Mouse (Mus musculus): ENCODE measurements around the gene Abcg4. TPM values are rescaled to one million over a fixed set of nuclear protein-coding genes. Genes with fewer than 3 reads are reported as not detected.
"Not testable (repeated sequence)": the region's sequence is repeated elsewhere in the genome, so short reads cannot be mapped to it uniquely, and the experiment has no call there.

The Abcg4 gene
- 6.2 and 6.4 TPM in 2 replicates for polyA plus RNA-seq (2015; fragmentation: Nextera tagmentation; extraction: Ambion mirVana)

DNA sequence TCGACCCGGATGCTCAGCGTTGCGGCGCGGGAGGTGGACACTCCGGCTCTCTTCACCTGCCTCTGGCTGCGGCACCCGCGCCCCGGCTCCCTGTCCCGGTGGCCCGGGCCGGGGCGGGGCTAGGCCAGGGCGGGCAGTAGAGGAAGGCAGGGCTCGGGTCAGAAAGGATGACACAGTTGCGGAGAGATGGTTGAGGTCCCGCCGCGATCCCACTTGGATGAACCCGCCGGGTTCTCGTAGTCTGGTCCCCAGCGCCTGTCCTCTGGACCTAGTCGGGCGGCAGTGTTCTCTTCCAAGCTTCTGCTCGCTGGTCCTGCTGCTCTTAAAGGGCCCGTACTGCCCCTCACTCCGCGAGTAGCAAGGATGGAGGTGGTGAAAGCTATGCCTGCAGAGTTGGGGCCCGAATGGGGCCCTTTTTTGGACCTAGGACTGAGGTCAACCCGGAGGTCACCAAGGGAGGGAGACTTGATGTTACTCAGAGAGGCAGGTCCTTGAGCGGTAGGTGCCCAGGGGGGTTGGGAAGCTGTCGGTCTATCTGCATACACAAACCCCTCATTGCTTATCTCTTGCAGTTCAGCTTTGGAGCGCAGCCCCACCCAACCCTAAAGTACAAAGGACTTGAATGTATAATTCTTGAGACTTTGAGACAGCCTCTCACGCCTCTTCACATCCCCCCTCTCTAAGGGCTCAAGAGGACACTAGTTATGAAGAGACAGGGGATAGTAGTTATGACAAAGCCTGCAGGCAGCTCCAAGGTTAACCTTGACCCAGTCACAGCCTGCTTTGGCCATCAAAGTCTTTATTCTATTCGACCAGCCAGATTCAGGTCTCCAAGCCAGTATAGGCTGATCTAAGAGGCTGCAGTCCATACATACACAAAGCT is at the start of gene Abcg4:
TSS of gene Abcg4 (minus strand) at position 540 of the 883 bp plus-strand sequence.
- Histone ChIP-seq H3K36me3 (peaks cover 28% of the 10 kb centered on the region), H3K4me1 (peaks cover 26% of the 10 kb centered on the region), H3K27me3 (peaks cover 23% of the 10 kb centered on the region; the same call in 1 of the 2 replicates), H3K9me3 (no peaks in the 10 kb centered on the region), H3K4me2 (peak within 1 kb of the TSS; percentile 93), H3K9ac (peak within 1 kb of the TSS; percentile 71), H3K27ac (no peak within 1 kb of the TSS), H3K4me3 (peak within 1 kb of the TSS; percentile 64)
- ATAC-seq (ENCODE audit: insufficient number of reproducible peaks, low FRiP score, low TSS enrichment, low read depth), result peak; percentile 12; the same call in 1 of the 2 replicates
- 1% methylated on average over 38 of the region's 38 CpGs for WGBS

DNA sequence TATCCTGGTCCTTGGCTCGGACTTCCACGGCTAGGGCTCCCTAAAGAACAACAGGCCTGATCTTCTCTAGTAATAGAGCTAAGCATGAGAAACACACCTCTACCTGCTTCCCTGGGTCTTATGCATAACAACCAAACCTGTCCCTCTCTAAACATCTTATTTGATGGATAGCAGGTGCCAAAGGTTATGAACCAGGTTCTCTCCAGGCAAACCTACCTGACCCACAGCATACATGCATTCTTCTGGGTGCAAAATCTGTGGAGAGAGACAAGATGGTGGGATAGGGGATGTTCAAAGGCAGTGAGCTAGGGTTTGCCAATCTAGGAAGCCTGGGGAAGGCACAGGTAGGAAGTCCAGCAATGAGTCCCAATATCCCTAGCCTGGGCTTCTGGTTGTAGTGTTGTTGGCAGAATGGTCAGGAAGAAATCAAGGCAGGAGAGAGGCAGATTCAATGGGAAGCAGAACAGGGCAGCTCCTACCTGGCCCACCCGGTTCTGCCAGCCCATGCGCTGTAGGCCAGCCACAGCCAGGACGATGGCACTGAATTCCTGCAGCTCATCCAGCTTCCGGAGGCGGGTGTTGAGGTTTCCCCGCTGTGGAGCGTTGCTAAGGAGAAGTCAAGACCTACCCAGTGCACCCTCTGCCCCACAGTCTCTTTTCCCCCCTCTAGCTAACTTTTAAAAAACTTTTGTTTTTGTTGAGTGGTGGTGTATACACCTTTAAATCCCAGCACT is 49.2 kb upstream of the Abcg4 start:
- no peaks in the 10 kb centered on the region for H3K9me3 ChIP-seq
- peak overlapping the region; percentile 76 for H3K4me3 ChIP-seq
- no peaks in the 10 kb centered on the region for H3K27me3 ChIP-seq
- 68% methylated on average over 9 of the region's 9 CpGs for WGBS
- no peak for ATAC-seq (ENCODE audit: insufficient number of reproducible peaks, low FRiP score, low TSS enrichment, low read depth)
- H3K36me3 ChIP-seq, result peaks cover 48% of the 10 kb centered on the region
- peak overlapping the region; percentile 35; the same call in 1 of the 2 replicates for H3K27ac ChIP-seq
- peaks cover 21% of the 10 kb centered on the region for H3K4me1 ChIP-seq
- H3K4me2 ChIP-seq, result 0 out of 2 replicates have a peak overlapping the region, but pooled peaks have one; percentile 73
- no peak overlapping the region for H3K9ac ChIP-seq

DNA sequence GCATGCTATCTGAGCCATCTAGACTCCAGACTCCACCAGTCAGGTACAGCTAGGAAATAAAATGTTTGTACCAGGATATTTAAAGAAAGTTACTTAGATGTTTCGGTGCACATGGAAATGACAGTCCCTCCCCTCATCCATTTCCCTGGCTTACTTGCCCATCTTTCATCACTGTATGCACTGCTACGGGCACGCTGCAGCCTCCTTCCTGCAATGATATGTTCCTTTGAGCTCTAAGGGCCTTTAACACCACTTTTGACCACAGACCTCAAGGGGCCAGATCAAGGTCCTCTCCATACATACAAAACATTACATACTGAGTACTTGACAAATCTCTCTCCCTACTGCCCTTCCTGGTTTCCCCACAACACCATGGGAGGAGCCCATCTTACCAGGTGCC is 48.5 kb upstream of the Abcg4 start:
- H3K4me1 ChIP-seq, result peaks cover 15% of the 10 kb centered on the region
- 70% methylated on average over 3 of the region's 3 CpGs for whole genome bisulfite sequencing
- H3K9me3 ChIP-seq, result no peaks in the 10 kb centered on the region
- 0 out of 2 replicates have a peak overlapping the region, but pooled peaks have one; percentile 35 for H3K27ac ChIP-seq
- H3K9ac ChIP-seq, result peak overlapping the region; percentile 4; the same call in 1 of the 2 replicates
- peaks cover 50% of the 10 kb centered on the region for H3K36me3 ChIP-seq
- no peak for ATAC-seq (ENCODE audit: insufficient number of reproducible peaks, low FRiP score, low TSS enrichment, low read depth)
- H3K4me3 ChIP-seq, result peak overlapping the region; percentile 76
- H3K27me3 ChIP-seq, result no peaks in the 10 kb centered on the region
- peak overlapping the region; percentile 73 for H3K4me2 ChIP-seq

DNA sequence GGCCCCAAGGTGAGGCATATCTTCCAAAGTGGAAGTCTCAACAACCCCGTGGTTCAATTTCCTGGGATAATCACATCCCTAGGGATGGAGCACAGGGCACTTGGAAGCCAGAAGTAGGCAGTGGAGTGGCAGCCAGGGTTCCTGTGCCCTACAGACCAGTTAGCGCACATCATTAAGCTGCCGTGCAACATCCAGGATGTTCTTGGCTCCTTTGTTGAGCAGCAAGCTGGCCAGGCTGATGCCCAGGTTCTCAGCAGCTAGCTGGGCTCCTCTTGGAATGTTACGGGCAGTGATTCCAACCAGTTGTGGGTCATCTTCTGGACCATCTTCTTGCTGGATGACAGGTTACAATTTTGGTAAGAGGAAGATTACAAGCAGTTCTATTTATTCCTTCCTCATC is 48.1 kb upstream of the Abcg4 start:
- H3K27me3 ChIP-seq; H3K9me3 ChIP-seq; ATAC-seq (ENCODE audit: insufficient number of reproducible peaks, low FRiP score, low TSS enrichment, low read depth); H3K27ac ChIP-seq: not testable (repeated sequence)
- Histone ChIP-seq H3K36me3 (peaks cover 50% of the 10 kb centered on the region), H3K4me2 (peak overlapping the region; percentile 73), H3K4me1 (peaks cover 15% of the 10 kb centered on the region), H3K4me3 (peak overlapping the region; percentile 76), H3K9ac (peak overlapping the region; percentile 4; the same call in 1 of the 2 replicates)
- 33% methylated on average over 4 of the region's 4 CpGs for WGBS

DNA sequence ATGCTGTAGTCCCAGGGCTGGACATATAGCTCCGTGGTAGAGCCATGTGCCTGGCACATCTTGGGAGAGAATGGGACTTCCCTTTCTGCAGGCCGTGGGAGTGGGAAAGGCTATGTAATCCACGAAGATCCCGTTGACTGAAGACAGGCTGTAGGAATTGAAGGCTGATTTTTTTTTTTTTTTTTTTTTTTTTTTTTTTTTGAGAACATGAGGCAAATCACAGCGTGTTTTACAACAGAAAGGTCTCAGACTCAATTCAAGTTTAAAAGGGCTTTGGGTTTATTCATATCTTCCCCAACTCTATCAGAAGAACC is 47.6 kb upstream of the Abcg4 start:
- H3K9ac ChIP-seq, result peak overlapping the region; percentile 98; the same call in 1 of the 2 replicates
- H3K4me1 ChIP-seq, result peaks cover 15% of the 10 kb centered on the region
- no peak for ATAC-seq (ENCODE audit: insufficient number of reproducible peaks, low FRiP score, low TSS enrichment, low read depth)
- WGBS, result 0% methylated on average over 5 of the region's 5 CpGs
- H3K36me3 ChIP-seq, result peaks cover 51% of the 10 kb centered on the region
- no peaks in the 10 kb centered on the region for H3K27me3 ChIP-seq
- H3K9me3 ChIP-seq, result no peaks in the 10 kb centered on the region
- H3K4me3 ChIP-seq, result peak overlapping the region; percentile 76
- peak overlapping the region; percentile 73 for H3K4me2 ChIP-seq
- peak overlapping the region; percentile 97; the same call in 1 of the 2 replicates for H3K27ac ChIP-seq

- H3K4me2 ChIP-seq, result peak overlapping the region; percentile 73
- H3K9me3 ChIP-seq, result no peaks in the 10 kb centered on the region
- H3K27me3 ChIP-seq, result no peaks in the 10 kb centered on the region
- peak; percentile 0; the same call in 1 of the 2 replicates for ATAC-seq (ENCODE audit: insufficient number of reproducible peaks, low FRiP score, low TSS enrichment, low read depth)
- WGBS, result under 1% methylated on average over 50 of the region's 50 CpGs
- H3K4me3 ChIP-seq, result peak overlapping the region; percentile 76
- H3K27ac ChIP-seq, result peak overlapping the region; percentile 97
- peak overlapping the region; percentile 98 for H3K9ac ChIP-seq
- H3K36me3 ChIP-seq, result peaks cover 53% of the 10 kb centered on the region
- peaks cover 15% of the 10 kb centered on the region for H3K4me1 ChIP-seq
These were observed 47.1 kb upstream of the Abcg4 start for GRCm38 (mm10) chr9:44335331-44336092.

DNA sequence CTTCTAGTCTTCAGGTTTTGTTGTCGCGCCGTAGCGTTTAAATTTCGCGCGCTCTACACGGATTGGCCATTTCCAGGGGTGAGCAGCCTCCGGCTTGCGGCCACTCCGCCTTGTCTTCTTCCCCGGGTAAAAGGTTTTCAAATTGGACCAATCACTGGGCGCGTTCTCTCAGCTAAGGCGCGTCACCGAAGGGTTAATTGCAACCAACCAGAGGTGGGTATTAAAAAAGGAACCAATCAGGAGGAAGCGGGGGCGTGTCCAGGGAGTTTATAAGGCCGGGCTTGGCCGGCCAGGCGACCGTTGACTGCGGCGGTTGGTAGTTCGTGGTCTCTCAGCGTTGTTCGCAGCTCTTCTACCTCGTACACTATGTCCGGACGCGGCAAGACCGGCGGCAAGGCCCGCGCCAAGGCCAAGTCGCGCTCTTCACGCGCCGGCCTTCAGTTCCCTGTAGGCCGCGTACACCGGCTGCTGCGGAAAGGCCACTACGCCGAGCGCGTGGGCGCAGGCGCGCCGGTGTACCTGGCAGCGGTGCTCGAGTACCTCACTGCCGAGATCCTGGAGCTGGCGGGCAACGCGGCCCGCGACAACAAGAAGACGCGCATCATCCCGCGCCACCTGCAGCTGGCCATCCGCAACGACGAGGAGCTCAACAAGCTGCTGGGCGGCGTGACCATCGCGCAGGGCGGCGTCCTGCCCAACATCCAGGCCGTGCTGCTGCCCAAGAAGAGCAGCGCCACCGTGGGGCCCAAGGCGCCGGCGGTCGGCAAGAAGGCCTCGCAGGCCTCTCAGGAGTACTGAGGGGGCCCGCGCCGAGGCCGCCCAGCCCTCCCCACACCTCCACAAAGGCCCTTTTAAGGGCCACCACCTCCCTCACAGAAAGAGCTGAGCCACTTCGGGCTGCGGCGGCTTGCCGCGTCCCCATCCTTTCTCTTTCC is 46.2 kb upstream of the Abcg4 start, which contains the start of gene H2afx:
TSS of gene H2afx (plus strand) at position 299 of the 935 bp plus-strand sequence.
- ATAC-seq (ENCODE audit: insufficient number of reproducible peaks, low FRiP score, low TSS enrichment, low read depth), result peak; percentile 95
- H3K27ac ChIP-seq, result peak within 1 kb of the TSS; percentile 97
- no peaks in the 10 kb centered on the region for H3K27me3 ChIP-seq
- WGBS, result under 1% methylated on average over 91 of the region's 91 CpGs
- H3K36me3 ChIP-seq, result peaks cover 60% of the 10 kb centered on the region
- H3K4me1 ChIP-seq, result peaks cover 15% of the 10 kb centered on the region
- H3K4me3 ChIP-seq, result peak within 1 kb of the TSS; percentile 76
- peak within 1 kb of the TSS; percentile 98 for H3K9ac ChIP-seq
- H3K4me2 ChIP-seq, result peak within 1 kb of the TSS; percentile 73
- H3K9me3 ChIP-seq, result no peaks in the 10 kb centered on the region

DNA sequence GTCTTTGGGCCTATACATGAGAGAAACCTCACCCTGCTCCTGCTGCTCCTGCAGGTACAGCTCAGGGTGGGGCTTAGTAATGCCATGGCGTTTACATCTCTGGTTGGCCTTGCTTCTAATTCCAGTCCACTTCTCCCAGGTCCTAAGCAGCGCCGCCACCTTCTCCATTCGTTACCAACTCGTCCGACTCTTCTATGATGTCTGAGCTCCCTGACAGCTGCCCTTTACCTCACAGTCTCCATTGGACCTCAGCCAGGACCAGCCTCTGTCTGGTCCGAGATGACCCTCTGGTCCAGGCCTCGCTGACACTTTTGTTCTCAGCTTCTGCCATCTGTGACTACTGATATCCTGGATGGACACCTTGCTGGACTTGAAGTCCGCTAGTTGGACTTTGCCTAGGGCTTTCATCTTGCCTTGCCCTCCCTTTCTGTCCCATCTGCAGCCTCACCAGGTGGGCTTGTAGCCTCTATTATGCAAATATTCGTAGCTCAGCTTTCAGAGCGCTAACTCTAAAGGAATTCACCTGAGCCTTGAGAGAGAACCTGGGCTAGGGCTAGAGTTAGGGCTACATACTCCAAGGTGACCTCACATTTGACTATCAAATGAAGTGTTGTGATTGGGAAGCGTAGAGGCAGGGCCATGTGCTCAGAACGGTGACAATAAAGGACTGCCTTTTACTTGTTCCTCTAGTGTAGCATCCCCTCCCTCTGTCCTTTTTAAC is 44.7 kb upstream of the Abcg4 start:
- ATAC-seq (ENCODE audit: insufficient number of reproducible peaks, low FRiP score, low TSS enrichment, low read depth), result no peak
- H3K27me3 ChIP-seq, result no peaks in the 10 kb centered on the region

DNA sequence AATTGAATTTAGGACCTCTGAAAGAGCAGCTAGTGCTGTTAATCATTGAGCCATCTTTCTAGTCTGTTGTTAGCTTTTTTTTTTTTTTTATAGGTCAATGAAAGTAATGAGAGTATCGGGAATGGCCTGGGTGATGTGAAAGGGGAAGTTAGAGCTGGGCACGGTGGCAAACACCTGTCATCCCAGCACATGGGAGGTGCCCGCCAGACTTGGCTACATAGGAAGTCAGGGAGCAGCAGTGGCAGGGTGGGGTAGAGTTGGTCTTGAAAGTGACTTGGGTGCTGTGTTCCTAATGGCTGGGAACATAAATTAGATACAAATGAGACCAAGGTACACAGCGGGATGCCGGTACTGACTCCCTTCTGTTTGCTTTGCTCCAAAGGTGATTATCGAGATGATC is 42.3 kb upstream of the Abcg4 start:
- H3K36me3 ChIP-seq, result peaks cover 49% of the 10 kb centered on the region
- H3K4me1 ChIP-seq, result peaks cover 10% of the 10 kb centered on the region
- WGBS, result 85% methylated on average over 6 of the region's 6 CpGs
- H3K27ac ChIP-seq, result no peak overlapping the region
- no peaks in the 10 kb centered on the region for H3K27me3 ChIP-seq
- H3K4me2 ChIP-seq, result no peak overlapping the region
- ATAC-seq (ENCODE audit: insufficient number of reproducible peaks, low FRiP score, low TSS enrichment, low read depth), result no peak
- H3K9me3 ChIP-seq, result no peaks in the 10 kb centered on the region
- H3K9ac ChIP-seq, result no peak overlapping the region
- no peak overlapping the region for H3K4me3 ChIP-seq

More for the DNA sequence above, 44.7 kb upstream of the Abcg4 start:
- no peak overlapping the region for H3K4me2 ChIP-seq
- H3K9ac ChIP-seq, result no peak overlapping the region
- no peak overlapping the region for H3K4me3 ChIP-seq
- no peaks in the 10 kb centered on the region for H3K9me3 ChIP-seq
- 95% methylated on average over 13 of the region's 13 CpGs for WGBS
- peaks cover 15% of the 10 kb centered on the region for H3K4me1 ChIP-seq
- peaks cover 60% of the 10 kb centered on the region for H3K36me3 ChIP-seq
- H3K27ac ChIP-seq, result no peak overlapping the region

- Histone ChIP-seq H3K4me3 (peak overlapping the region; percentile 81), H3K9me3 (no peaks in the 10 kb centered on the region), H3K4me2 (peak overlapping the region; percentile 68), H3K4me1 (peaks cover 13% of the 10 kb centered on the region), H3K36me3 (peaks cover 39% of the 10 kb centered on the region), H3K9ac (no peak overlapping the region), H3K27me3 (no peaks in the 10 kb centered on the region), H3K27ac (0 out of 2 replicates have a peak overlapping the region, but pooled peaks have one; percentile 3)
- WGBS, result 90% methylated on average over 5 of the region's 5 CpGs
- no peak for ATAC-seq (ENCODE audit: insufficient number of reproducible peaks, low FRiP score, low TSS enrichment, low read depth)
These were observed 39.5 kb upstream of the Abcg4 start for GRCm38 (mm10) chr9:44327926-44328325.

All from limb, embryonic 15.5 days (tissue).